Mouse (Mus musculus) megakaryocyte, adult 5-6 weeks (primary cell): ENCODE measurements around the gene Trp73. TPM values are rescaled to one million over a fixed set of nuclear protein-coding genes. Genes with fewer than 3 reads are reported as not detected.

ENCODE experiments used
- ATAC-seq: 2 replicates; pipeline ENCODE4 v1.8.0; 2016; ENCODE audit warnings: mild to moderate bottlenecking, inconsistent platforms; ENCODE audit not compliant: poor library complexity, severe bottlenecking
- total RNA-seq, 2 experiments: library from RNA; stranded (forward) in 1 of 2; stranded (reverse) in 1 of 2; fragments of 153-499, 151-499 nt in 1 of 2; fragments of 221-1000, 200-1000 nt in 1 of 2; gene quantifications; 2 replicates each; pipeline versions ENCODE4 v1.2.3 to v1.2.4; 2015 to 2017

Trp73 gene
- total RNA-seq, 2 experiments from 2014 or later: not detected

- no peak for ATAC-seq
These were observed 4.7 kb upstream of the Trp73 start for GRCm38 (mm10) chr4:154144712-154145111.

- ATAC-seq: peak; percentile 99
These were observed 2.4 kb upstream of the Trp73 start, which contains the start of gene Wrap73 for GRCm38 (mm10) chr4:154142211-154143040. Wrap73 (plus strand) TSS chr4:154142372.

- no peak for ATAC-seq
These were observed 1.2 kb upstream of the Trp73 start for GRCm38 (mm10) chr4:154141009-154141867.

- no peak for ATAC-seq
These were observed 403 bp upstream of the Trp73 start for GRCm38 (mm10) chr4:154140213-154141008.

GRCm38 (mm10) chr4:154139671-154140181, 282 bp downstream of the Trp73 start:
- ATAC-seq: no peak

- ATAC-seq: no peak
These were observed 2.9 kb downstream of the Trp73 start for GRCm38 (mm10) chr4:154137139-154137538.

- no peak for ATAC-seq
These were observed 5.2 kb downstream of the Trp73 start for GRCm38 (mm10) chr4:154134803-154135202.

- no peak for ATAC-seq
These were observed 8.1 kb downstream of the Trp73 start for GRCm38 (mm10) chr4:154131894-154132293.

- no peak for ATAC-seq
These were observed 10.1 kb downstream of the Trp73 start for GRCm38 (mm10) chr4:154129950-154130349.

- ATAC-seq: no peak
These were observed 12.7 kb downstream of the Trp73 start for GRCm38 (mm10) chr4:154127273-154127672.

- no peak for ATAC-seq
These were observed 14.8 kb downstream of the Trp73 start for GRCm38 (mm10) chr4:154125202-154125601.

GRCm38 (mm10) chr4:154123553-154123952, 16.5 kb downstream of the Trp73 start:
- ATAC-seq: no peak

GRCm38 (mm10) chr4:154122374-154122773, 17.6 kb downstream of the Trp73 start:
- no peak for ATAC-seq

- peak; percentile 40; the same call in 1 of the 2 replicates for ATAC-seq
These were observed 18.2 kb downstream of the Trp73 start for GRCm38 (mm10) chr4:154121800-154122199.

GRCm38 (mm10) chr4:154119208-154119607, 20.8 kb downstream of the Trp73 start:
- no peak for ATAC-seq

GRCm38 (mm10) chr4:154118782-154119181, 21.2 kb downstream of the Trp73 start:
- no peak for ATAC-seq

- no peak for ATAC-seq
These were observed 23.6 kb downstream of the Trp73 start for GRCm38 (mm10) chr4:154116421-154116820.

- ATAC-seq: no peak
These were observed 30.2 kb downstream of the Trp73 start for GRCm38 (mm10) chr4:154109850-154110243.

GRCm38 (mm10) chr4:154109216-154109849, 30.7 kb downstream of the Trp73 start:
- ATAC-seq: no peak

- no peak for ATAC-seq
These were observed 33.4 kb downstream of the Trp73 start for GRCm38 (mm10) chr4:154106497-154107061.
